Mouse (Mus musculus): ENCODE measurements at regions not wholly inside any gene's neighbourhood (a gene's known extent, or its start where the extent isn't known, plus 50 kb on each side); places are given as distances from the start of the nearest gene placed in this dataset.
A peak's percentile ranks its signal among the peaks of the same experiment; 100 is the strongest.

- ATAC-seq (no peak), DNase-seq (ENCODE audit: low spot score) (no peak)
- H3K27ac ChIP-seq, result no peak overlapping the region
- no peaks in the 10 kb centered on the region for H3K4me1 ChIP-seq (ENCODE audit: insufficient read depth, low read length)
- H3K36me3 ChIP-seq (ENCODE audit: insufficient read depth, low read length), result no peaks in the 10 kb centered on the region
- H3K9ac ChIP-seq (replicated peaks; ENCODE audit: low read length), result no peak overlapping the region
- no peaks in the 10 kb centered on the region for H3K27me3 ChIP-seq (ENCODE audit: insufficient read depth, low read length)
- WGBS, result 86% methylated on average over 26 of the region's 26 CpGs
- H3K4me2 ChIP-seq (ENCODE audit: low read depth, low read length), result no peak overlapping the region
- TF ChIP-seq CTCF (IDR thresholded peaks at IDR 0.05; ENCODE audit: low read depth), result no peak
- H3K4me3 ChIP-seq (ENCODE audit: low read length), result no peak overlapping the region
- H3K9me3 ChIP-seq (ENCODE audit: low read length), result no peaks in the 10 kb centered on the region
Measured at GRCm38 (mm10) chr8:104036580-104037477, 64.6 kb upstream of the Cdh5 start.

- Histone ChIP-seq H3K9ac (replicated peaks; ENCODE audit: low read length) (no peak overlapping the region), H3K36me3 (ENCODE audit: insufficient read depth, low read length) (no peaks in the 10 kb centered on the region), H3K4me3 (ENCODE audit: low read length) (no peak overlapping the region), H3K27ac (no peak overlapping the region), H3K4me2 (ENCODE audit: low read depth, low read length) (no peak overlapping the region), H3K27me3 (ENCODE audit: insufficient read depth, low read length) (no peaks in the 10 kb centered on the region), H3K4me1 (ENCODE audit: insufficient read depth, low read length) (no peaks in the 10 kb centered on the region), H3K9me3 (ENCODE audit: low read length) (no peaks in the 10 kb centered on the region)
- TF ChIP-seq CTCF (IDR thresholded peaks at IDR 0.05; ENCODE audit: low read depth), result no peak
- ATAC-seq (0 out of 2 replicates have a peak, but pooled peaks have one; percentile 31), DNase-seq (ENCODE audit: low spot score) (no peak)
- WGBS, result 70% methylated on average over 7 of the region's 7 CpGs
Measured at GRCm38 (mm10) chr8:104037611-104038010, 63.8 kb upstream of the Cdh5 start.

- Histone ChIP-seq H3K4me3 (ENCODE audit: low read length) (no peak overlapping the region), H3K4me1 (ENCODE audit: insufficient read depth, low read length) (no peaks in the 10 kb centered on the region), H3K36me3 (ENCODE audit: insufficient read depth, low read length) (no peaks in the 10 kb centered on the region), H3K4me2 (ENCODE audit: low read depth, low read length) (no peak overlapping the region), H3K27me3 (ENCODE audit: insufficient read depth, low read length) (no peaks in the 10 kb centered on the region), H3K27ac (no peak overlapping the region), H3K9me3 (ENCODE audit: low read length) (no peaks in the 10 kb centered on the region), H3K9ac (replicated peaks; ENCODE audit: low read length) (no peak overlapping the region)
- TF ChIP-seq CTCF (IDR thresholded peaks at IDR 0.05; ENCODE audit: low read depth), result no peak
- ATAC-seq, result no peak
- 87% methylated on average over 12 of the region's 12 CpGs for WGBS
- DNase-seq (ENCODE audit: low spot score), result no peak
Measured at GRCm38 (mm10) chr8:104039526-104039925, 61.9 kb upstream of the Cdh5 start.

- Histone ChIP-seq H3K27ac (no peak overlapping the region), H3K9ac (replicated peaks; ENCODE audit: low read length) (no peak overlapping the region), H3K27me3 (ENCODE audit: insufficient read depth, low read length) (no peaks in the 10 kb centered on the region), H3K4me1 (ENCODE audit: insufficient read depth, low read length) (no peaks in the 10 kb centered on the region), H3K4me2 (ENCODE audit: low read depth, low read length) (no peak overlapping the region), H3K36me3 (ENCODE audit: insufficient read depth, low read length) (no peaks in the 10 kb centered on the region), H3K4me3 (ENCODE audit: low read length) (no peak overlapping the region), H3K9me3 (ENCODE audit: low read length) (no peaks in the 10 kb centered on the region)
- no peak for TF ChIP-seq CTCF (IDR thresholded peaks at IDR 0.05; ENCODE audit: low read depth)
- ATAC-seq (no peak), DNase-seq (ENCODE audit: low spot score) (no peak)
- WGBS, result 83% methylated on average over 5 of the region's 5 CpGs
Measured at GRCm38 (mm10) chr8:104041522-104041921, 59.9 kb upstream of the Cdh5 start.

- no peaks in the 10 kb centered on the region for H3K27me3 ChIP-seq (ENCODE audit: insufficient read depth, low read length)
- H3K4me1 ChIP-seq (ENCODE audit: insufficient read depth, low read length), result no peaks in the 10 kb centered on the region
- H3K9me3 ChIP-seq (ENCODE audit: low read length), result no peaks in the 10 kb centered on the region
- 33% methylated on average over 8 of the region's 8 CpGs for WGBS
- no peak overlapping the region for H3K9ac ChIP-seq (replicated peaks; ENCODE audit: low read length)
- ATAC-seq (peak; percentile 30; the same call in 1 of the 2 replicates), DNase-seq (ENCODE audit: low spot score) (no peak)
- no peak overlapping the region for H3K4me3 ChIP-seq (ENCODE audit: low read length)
- H3K36me3 ChIP-seq (ENCODE audit: insufficient read depth, low read length), result no peaks in the 10 kb centered on the region
- no peak overlapping the region for H3K4me2 ChIP-seq (ENCODE audit: low read depth, low read length)
- no peak overlapping the region for H3K27ac ChIP-seq
- no peak for TF ChIP-seq CTCF (IDR thresholded peaks at IDR 0.05; ENCODE audit: low read depth)
Measured at GRCm38 (mm10) chr8:104042434-104042833, 59.0 kb upstream of the Cdh5 start.

- no peak for ATAC-seq
- H3K9me3 ChIP-seq (ENCODE audit: low read length), result no peaks in the 10 kb centered on the region
- whole genome bisulfite sequencing, result 87% methylated on average over 5 of the region's 5 CpGs
- H3K27ac ChIP-seq, result no peak overlapping the region
- no peak overlapping the region for H3K4me3 ChIP-seq (ENCODE audit: low read length)
- no peaks in the 10 kb centered on the region for H3K4me1 ChIP-seq (ENCODE audit: insufficient read depth, low read length)
- no peaks in the 10 kb centered on the region for H3K36me3 ChIP-seq (ENCODE audit: insufficient read depth, low read length)
- no peak overlapping the region for H3K9ac ChIP-seq (replicated peaks; ENCODE audit: low read length)
- H3K4me2 ChIP-seq (ENCODE audit: low read depth, low read length), result no peak overlapping the region
- DNase-seq (ENCODE audit: low spot score), result no peak
- H3K27me3 ChIP-seq (ENCODE audit: insufficient read depth, low read length), result no peaks in the 10 kb centered on the region
- TF ChIP-seq CTCF (IDR thresholded peaks at IDR 0.05; ENCODE audit: low read depth), result no peak
Measured at GRCm38 (mm10) chr8:104048037-104048436, 53.4 kb upstream of the Cdh5 start.

- WGBS, result 89% methylated on average over 6 of the region's 6 CpGs
- no peaks in the 10 kb centered on the region for H3K4me1 ChIP-seq (ENCODE audit: insufficient read depth, low read length)
- no peak for TF ChIP-seq CTCF (IDR thresholded peaks at IDR 0.05; ENCODE audit: low read depth)
- H3K9ac ChIP-seq (replicated peaks; ENCODE audit: low read length), result no peak overlapping the region
- no peaks in the 10 kb centered on the region for H3K9me3 ChIP-seq (ENCODE audit: low read length)
- H3K36me3 ChIP-seq (ENCODE audit: insufficient read depth, low read length), result no peaks in the 10 kb centered on the region
- no peaks in the 10 kb centered on the region for H3K27me3 ChIP-seq (ENCODE audit: insufficient read depth, low read length)
- H3K4me3 ChIP-seq (ENCODE audit: low read length), result no peak overlapping the region
- no peak for ATAC-seq
- DNase-seq (ENCODE audit: low spot score), result no peak
- no peak overlapping the region for H3K27ac ChIP-seq
- no peak overlapping the region for H3K4me2 ChIP-seq (ENCODE audit: low read depth, low read length)
Measured at GRCm38 (mm10) chr8:104049181-104049580, 52.2 kb upstream of the Cdh5 start.

Measured in hindbrain, postnatal 0 days (tissue).